Mouse (Mus musculus): Measurements from ENCODE around the gene Caprin1. TPM values are rescaled to one million over a fixed set of nuclear protein-coding genes. Genes with fewer than 3 reads are reported as not detected.
A peak's percentile ranks its signal among the peaks of the same experiment; 100 is the strongest.

Caprin1 gene
- total and polyA plus RNA-seq, 2 experiments: 97.3 to 170 TPM

DNA sequence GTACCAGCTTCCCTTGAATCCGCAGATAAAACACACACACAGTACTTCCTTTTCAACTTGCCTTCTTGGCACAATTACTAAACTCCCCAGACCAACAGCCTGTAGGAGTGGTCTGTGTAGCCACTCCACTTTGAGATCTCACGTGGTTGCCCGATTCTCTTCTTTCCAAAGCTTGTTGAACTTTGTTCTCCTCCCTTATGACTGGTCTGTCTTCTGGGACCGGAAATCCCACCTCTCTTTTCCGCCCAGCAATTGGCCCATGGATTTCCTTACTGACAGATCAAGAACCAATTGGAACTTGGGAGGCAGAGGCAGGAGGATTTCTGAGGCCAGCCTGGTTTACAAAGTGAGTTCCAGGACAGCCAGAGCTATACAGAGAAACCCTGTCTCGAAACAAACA, 13.0 kb upstream of the Caprin1 start:
- 84% methylated on average over 6 of the region's 6 CpGs for WGBS
- Histone ChIP-seq H3K27me3 (ENCODE audit: control insufficient read depth, insufficient read depth, low read length) (no peaks in the 10 kb centered on the region), H3K9ac (ENCODE audit: low read depth, low read length) (no peak overlapping the region), H3K36me3 (ENCODE audit: control insufficient read depth, insufficient read depth, low read length) (no peaks in the 10 kb centered on the region), H3K4me3 (ENCODE audit: insufficient read depth, low read depth, low read length) (no peak overlapping the region), H3K27ac (replicated peaks; ENCODE audit: insufficient read depth, low read depth, low read length) (no peak overlapping the region), H3K4me1 (ENCODE audit: control insufficient read depth, insufficient read depth, low read length) (peaks cover 10% of the 10 kb centered on the region), H3K79me2 (ENCODE audit: control insufficient read depth, insufficient read depth, low read length) (no peaks in the 10 kb centered on the region)
- TF ChIP-seq POLR2A (IDR thresholded peaks at IDR 0.05; ENCODE audit: extremely low read depth, insufficient read depth, low read length) (no peak), CTCF (IDR thresholded peaks at IDR 0.05; ENCODE audit: low read depth, low read length) (no peak)
- peak; percentile 44 for DNase-seq (ENCODE audit: extremely low read depth, low read depth, low spot score)

- DNase-seq (ENCODE audit: extremely low read depth, low read depth, low spot score): peak; percentile 91
- no peak overlapping the region for H3K9ac ChIP-seq (ENCODE audit: low read depth, low read length)
- peak overlapping the region; percentile 57; the same call in 1 of the 2 replicates for H3K27ac ChIP-seq (replicated peaks; ENCODE audit: insufficient read depth, low read depth, low read length)
- H3K36me3 ChIP-seq (ENCODE audit: control insufficient read depth, insufficient read depth, low read length): no peaks in the 10 kb centered on the region
- no peaks in the 10 kb centered on the region for H3K79me2 ChIP-seq (ENCODE audit: control insufficient read depth, insufficient read depth, low read length)
- TF ChIP-seq CTCF (IDR thresholded peaks at IDR 0.05; ENCODE audit: low read depth, low read length) (no peak), POLR2A (IDR thresholded peaks at IDR 0.05; ENCODE audit: extremely low read depth, insufficient read depth, low read length) (no peak)
- no peaks in the 10 kb centered on the region for H3K27me3 ChIP-seq (ENCODE audit: control insufficient read depth, insufficient read depth, low read length)
- H3K4me1 ChIP-seq (ENCODE audit: control insufficient read depth, insufficient read depth, low read length): peaks cover 20% of the 10 kb centered on the region
- no peak overlapping the region for H3K4me3 ChIP-seq (ENCODE audit: insufficient read depth, low read depth, low read length)
Measured at GRCm38 (mm10) chr2:103808466-103808865, 11.0 kb upstream of the Caprin1 start.

DNA sequence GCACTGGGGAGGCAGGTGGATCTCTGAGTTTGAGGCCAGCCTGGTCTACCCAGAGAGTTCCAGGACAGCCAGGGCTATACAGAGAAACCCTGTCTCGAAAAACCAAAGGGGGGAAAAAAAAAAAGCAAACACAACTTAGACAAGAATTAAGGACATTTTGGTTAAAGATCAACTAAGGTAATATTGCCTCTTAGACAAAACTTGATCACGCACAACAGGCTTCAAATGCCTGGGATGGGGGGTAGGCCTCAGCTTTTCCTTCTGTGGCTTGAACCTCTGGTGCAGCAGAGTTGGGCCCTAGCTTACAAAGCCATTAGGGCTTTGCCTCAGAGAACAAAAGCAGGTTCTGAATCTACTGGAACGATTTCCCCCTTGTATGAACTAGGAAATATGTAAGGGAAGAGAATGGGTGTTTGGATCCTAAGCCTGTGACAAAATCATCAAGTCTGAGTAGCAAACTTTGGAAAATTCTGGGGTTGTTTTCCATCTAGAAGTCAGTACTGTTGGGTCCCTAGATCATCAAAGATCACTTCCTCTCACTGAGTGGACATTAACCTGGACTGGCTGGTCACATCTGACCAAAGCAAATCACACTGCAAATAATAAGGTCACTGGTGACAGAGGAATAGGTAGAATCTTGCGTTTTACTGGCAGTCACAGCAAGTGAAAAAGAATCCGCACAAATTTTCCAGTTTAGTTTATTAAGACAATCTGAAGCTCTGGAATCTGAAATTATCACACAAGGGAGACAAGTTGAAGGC, 6.5 kb upstream of the Caprin1 start:
- DNase-seq (ENCODE audit: extremely low read depth, low read depth, low spot score): peak; percentile 93
- WGBS: 19% methylated on average over 5 of the region's 5 CpGs
- Histone ChIP-seq H3K27ac (replicated peaks; ENCODE audit: insufficient read depth, low read depth, low read length) (peak overlapping the region; percentile 95), H3K4me3 (ENCODE audit: insufficient read depth, low read depth, low read length) (no peak overlapping the region), H3K9ac (ENCODE audit: low read depth, low read length) (no peak overlapping the region), H3K27me3 (ENCODE audit: control insufficient read depth, insufficient read depth, low read length) (no peaks in the 10 kb centered on the region), H3K4me1 (ENCODE audit: control insufficient read depth, insufficient read depth, low read length) (peaks cover 22% of the 10 kb centered on the region), H3K79me2 (ENCODE audit: control insufficient read depth, insufficient read depth, low read length) (no peaks in the 10 kb centered on the region), H3K36me3 (ENCODE audit: control insufficient read depth, insufficient read depth, low read length) (no peaks in the 10 kb centered on the region)
- TF ChIP-seq CTCF (IDR thresholded peaks at IDR 0.05; ENCODE audit: low read depth, low read length) (no peak), POLR2A (IDR thresholded peaks at IDR 0.05; ENCODE audit: extremely low read depth, insufficient read depth, low read length) (no peak)

DNA sequence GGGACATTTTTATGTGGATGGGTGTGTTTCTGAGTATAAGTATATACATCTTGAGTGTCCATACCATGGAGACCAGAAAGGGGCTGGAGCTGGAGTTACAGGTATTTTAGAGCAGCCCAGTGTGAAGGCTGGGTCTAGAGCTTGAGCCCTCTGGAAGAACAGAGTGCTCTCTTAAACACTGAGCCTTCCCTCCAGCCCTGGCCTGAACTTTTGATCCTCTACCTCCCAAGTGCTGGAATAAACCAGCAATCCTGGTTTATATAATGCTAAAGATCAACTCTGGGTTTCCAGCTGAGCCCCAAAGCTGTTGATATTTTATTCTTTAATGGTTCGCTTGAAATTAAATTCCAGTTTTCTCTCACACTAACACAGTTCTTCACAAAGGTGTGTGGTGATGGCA, 5.0 kb upstream of the Caprin1 start:
- TF ChIP-seq POLR2A (IDR thresholded peaks at IDR 0.05; ENCODE audit: extremely low read depth, insufficient read depth, low read length) (no peak), CTCF (IDR thresholded peaks at IDR 0.05; ENCODE audit: low read depth, low read length) (no peak)
- Histone ChIP-seq H3K4me1 (ENCODE audit: control insufficient read depth, insufficient read depth, low read length) (peaks cover 20% of the 10 kb centered on the region), H3K9ac (ENCODE audit: low read depth, low read length) (no peak overlapping the region), H3K27ac (replicated peaks; ENCODE audit: insufficient read depth, low read depth, low read length) (no peak overlapping the region), H3K79me2 (ENCODE audit: control insufficient read depth, insufficient read depth, low read length) (no peaks in the 10 kb centered on the region), H3K27me3 (ENCODE audit: control insufficient read depth, insufficient read depth, low read length) (no peaks in the 10 kb centered on the region), H3K4me3 (ENCODE audit: insufficient read depth, low read depth, low read length) (no peak overlapping the region), H3K36me3 (ENCODE audit: control insufficient read depth, insufficient read depth, low read length) (no peaks in the 10 kb centered on the region)
- no peak for DNase-seq (ENCODE audit: extremely low read depth, low read depth, low spot score)
- 100% methylated on average over 1 of the region's 1 CpGs for WGBS

DNA sequence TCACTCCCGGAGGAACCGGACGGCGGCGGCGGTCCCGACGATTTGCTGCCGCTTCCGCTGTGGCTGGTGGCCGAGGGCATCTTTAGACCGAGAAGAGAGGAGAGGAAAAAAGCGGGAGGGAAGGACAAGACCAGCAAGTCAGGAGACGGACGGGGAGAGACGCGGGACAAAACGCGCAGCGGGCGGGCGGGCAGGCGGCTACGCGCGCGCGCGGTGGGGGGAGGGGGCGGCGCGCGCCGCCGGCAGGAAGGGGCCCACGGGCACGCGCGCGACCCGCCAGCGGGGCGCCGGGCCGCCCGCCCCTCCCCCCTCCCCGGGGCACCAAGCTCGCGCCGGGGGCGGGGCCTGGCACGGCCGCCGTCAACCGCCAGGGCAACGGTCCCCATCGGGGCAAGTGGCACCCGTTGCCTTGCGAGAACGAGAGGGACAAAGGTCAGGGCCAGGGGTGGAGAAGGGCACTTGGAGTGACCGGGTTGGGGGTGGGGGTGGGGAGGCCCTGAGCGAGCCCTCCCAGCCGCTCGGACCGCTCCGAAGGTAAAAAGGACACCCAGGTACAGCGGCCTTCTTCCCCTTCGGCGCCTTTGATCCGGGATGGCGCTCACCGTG, 485 bp downstream of the Caprin1 start:
- peaks cover 11% of the 10 kb centered on the region; the same call in 1 of the 2 replicates for H3K79me2 ChIP-seq (ENCODE audit: control insufficient read depth, insufficient read depth, low read length)
- under 1% methylated on average over 57 of the region's 72 CpGs for WGBS
- TF ChIP-seq CTCF (IDR thresholded peaks at IDR 0.05; ENCODE audit: low read depth, low read length) (no peak), POLR2A (IDR thresholded peaks at IDR 0.05; ENCODE audit: extremely low read depth, insufficient read depth, low read length) (no peak)

More for the DNA sequence above, 485 bp downstream of the Caprin1 start:
- peaks cover 16% of the 10 kb centered on the region for H3K4me1 ChIP-seq (ENCODE audit: control insufficient read depth, insufficient read depth, low read length)
- DNase-seq (ENCODE audit: extremely low read depth, low read depth, low spot score): peak; percentile 88
- H3K4me3 ChIP-seq (ENCODE audit: insufficient read depth, low read depth, low read length): peak overlapping the region; percentile 89
- peaks cover 11% of the 10 kb centered on the region for H3K36me3 ChIP-seq (ENCODE audit: control insufficient read depth, insufficient read depth, low read length)
- H3K27me3 ChIP-seq (ENCODE audit: control insufficient read depth, insufficient read depth, low read length): no peaks in the 10 kb centered on the region
- H3K27ac ChIP-seq (replicated peaks; ENCODE audit: insufficient read depth, low read depth, low read length): peak overlapping the region; percentile 98
- peak overlapping the region; percentile 99 for H3K9ac ChIP-seq (ENCODE audit: low read depth, low read length)
